Mouse (Mus musculus) stomach, postnatal 0 days (tissue): ENCODE results near the gene Ghdc.

Source experiments
- CTCF ChIP-seq: IDR thresholded peaks from 2 replicates; pipeline ENCODE4 v1.5.1; 2016; ENCODE audit warnings: antibody characterized with exemption, low read depth, mild to moderate bottlenecking, moderate library complexity
- EP300 ChIP-seq: optimal IDR thresholded peaks from 2 replicates; pipeline ENCODE3; 2016; ENCODE audit warnings: antibody characterized with exemption

GRCm38 (mm10) chr11:100762831-100763230 is 7.9 kb downstream of the Ghdc start, which contains the start of gene Hcrt:
- TF ChIP-seq EP300 (no peak), CTCF (no peak)
